Mouse (Mus musculus): ENCODE measurements around the gene Sppl2b.

DNA sequence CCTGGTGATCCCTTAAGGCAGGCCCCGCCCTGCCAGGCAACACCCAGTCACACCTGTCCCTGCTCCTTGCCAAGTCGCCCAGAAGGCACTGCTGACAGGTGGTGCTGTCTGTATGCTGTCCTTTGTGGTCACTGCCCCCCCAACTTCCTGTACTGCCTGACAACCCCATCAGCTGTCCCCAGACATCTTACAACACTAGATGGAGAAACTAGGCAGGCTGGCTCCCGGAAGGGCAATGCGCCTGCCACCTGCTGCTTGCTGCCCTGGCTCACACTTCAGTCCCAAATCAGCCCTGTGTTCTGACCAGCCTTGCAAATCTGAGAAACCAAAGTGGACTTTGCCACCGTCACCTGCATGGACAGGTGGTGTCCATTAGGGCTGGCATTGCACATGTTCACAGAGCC is 59.2 kb downstream of the Sppl2b start:
- no peak for TF ChIP-seq CTCF (IDR thresholded peaks at IDR 0.05; ENCODE audit: control insufficient read depth, insufficient read depth, insufficient replicate concordance, low read depth, low read length)
- no peak for TF ChIP-seq POLR2A (IDR thresholded peaks at IDR 0.05; ENCODE audit: control insufficient read depth, low read depth, low read length)
